Mouse (Mus musculus) adrenal gland, adult 8-10 months (tissue): ENCODE measurements around the gene Rbm17. TPM values are rescaled to one million over a fixed set of nuclear protein-coding genes. Genes with fewer than 3 reads are reported as not detected.
"Not testable (repeated sequence)": the region's sequence is repeated elsewhere in the genome, so short reads cannot be mapped to it uniquely, and the experiment has no call there.

Source experiments
- DNase-seq: peaks from one replicate; pipeline ENCODE4 v3.0.0; 2022
- total RNA-seq, 4 experiments: library from RNA; stranded (reverse); gene quantifications; 2 replicates each; pipeline ENCODE4 v1.2.4; 2022

Gene Rbm17
- 100 to 1,000 TPM in 1 of 4 experiments, 10 to 100 TPM in 3; 82.5 to 121 (median 96.2) TPM for total RNA-seq

DNA sequence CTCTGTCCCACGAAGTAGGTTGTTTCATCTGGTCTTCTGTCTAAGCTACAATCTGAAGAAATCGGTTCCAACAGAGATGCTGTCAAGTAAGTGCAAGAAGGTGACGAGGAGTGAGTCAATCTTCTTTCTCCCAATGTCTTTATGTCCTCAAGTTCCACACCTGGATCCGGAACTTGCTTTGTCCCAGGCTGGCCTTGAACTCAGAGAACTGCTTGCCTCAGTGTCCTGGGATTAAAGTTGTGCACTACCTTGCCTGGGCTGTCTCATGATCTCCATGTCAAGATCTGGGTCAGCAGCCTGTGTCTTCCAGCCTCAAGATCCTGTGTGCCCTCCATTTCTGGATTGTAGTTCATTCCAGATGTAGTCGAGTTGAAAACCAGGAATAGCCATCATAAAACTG, at the start of gene Rbm17:
Gene Rbm17, minus strand, starts transcription at position 101 of the 400 bp plus-strand sequence.
- DNase-seq: no peak

DNA sequence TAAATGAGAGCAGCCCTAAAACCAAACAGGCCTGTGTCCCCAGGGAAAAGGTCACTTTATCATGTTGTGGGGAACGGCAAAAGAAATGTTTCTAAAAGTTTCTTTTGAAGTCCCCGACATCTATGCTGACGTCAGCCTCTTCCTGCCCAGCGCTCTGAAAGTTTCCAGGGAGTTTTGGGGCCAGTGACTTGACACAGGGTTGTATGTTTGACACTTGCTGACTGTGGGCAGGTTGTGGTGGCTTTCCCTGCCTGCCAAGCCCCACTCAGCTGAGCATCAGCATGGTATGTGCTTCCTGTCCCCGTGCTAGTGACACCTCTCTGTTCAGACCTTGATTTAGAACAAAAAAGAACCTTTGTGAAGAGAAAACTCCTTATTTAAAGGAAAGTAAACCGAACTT, 49.4 kb upstream of the Rbm17 start:
- peak; percentile 24 for DNase-seq

DNA sequence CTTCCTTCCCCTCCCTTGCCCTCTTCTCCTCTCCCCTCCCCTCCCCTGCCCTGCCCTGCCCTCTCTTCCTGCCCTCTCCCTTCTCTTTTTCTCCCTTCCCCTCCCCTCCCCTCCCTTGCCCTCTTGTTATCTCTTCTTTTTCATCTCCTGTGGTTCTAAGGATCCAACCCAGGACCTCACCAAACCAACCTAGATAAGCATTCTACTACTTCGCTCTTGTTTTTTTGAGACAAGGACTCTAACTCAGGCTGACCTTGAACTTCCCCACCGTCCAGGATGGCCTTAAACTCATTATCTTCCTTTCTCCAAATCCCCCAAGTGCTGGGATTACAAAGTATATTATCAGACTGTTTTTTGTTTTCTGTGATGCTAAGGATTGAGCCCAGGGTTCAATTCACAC, 48.8 kb upstream of the Rbm17 start:
- no peak for DNase-seq

DNA sequence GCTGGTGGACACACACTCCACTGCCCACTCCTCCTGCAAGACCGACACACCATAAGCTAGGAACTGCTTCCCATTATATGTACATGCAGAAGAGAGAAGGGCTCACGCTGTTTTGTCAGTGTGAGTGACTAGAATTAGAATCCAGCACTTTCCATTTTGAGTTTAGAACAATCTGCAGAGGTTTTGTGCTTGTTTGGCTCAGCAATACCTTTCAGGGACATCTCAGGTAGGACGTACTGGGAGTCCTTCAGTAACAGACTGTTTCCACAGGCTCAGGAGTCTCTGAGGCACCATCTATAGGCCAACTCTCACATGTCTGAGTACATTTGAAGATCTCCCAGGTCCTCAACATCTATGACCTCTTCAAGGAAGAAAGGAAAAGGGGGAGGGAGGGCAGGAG, 48.2 kb upstream of the Rbm17 start:
- no peak for DNase-seq

DNA sequence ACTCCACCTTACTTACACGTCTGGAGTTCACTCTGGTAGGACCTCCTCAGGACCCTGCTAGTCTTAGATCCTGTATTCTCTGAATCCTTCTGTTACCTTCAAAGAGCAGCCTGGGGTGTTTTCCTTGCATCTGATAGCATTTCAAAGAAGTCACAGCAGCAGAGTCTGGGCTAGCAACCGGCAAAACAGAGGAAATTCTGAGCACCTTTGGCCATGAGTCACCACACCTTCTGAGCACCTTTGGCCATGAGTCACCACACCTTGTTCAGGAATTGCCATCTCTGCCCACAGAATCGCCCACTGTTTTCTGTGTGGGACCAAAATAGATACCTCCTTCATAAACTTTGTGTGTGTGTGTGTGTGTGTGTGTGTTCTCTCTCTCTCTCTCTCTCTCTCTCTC, 47.5 kb upstream of the Rbm17 start:
- DNase-seq: no peak

DNA sequence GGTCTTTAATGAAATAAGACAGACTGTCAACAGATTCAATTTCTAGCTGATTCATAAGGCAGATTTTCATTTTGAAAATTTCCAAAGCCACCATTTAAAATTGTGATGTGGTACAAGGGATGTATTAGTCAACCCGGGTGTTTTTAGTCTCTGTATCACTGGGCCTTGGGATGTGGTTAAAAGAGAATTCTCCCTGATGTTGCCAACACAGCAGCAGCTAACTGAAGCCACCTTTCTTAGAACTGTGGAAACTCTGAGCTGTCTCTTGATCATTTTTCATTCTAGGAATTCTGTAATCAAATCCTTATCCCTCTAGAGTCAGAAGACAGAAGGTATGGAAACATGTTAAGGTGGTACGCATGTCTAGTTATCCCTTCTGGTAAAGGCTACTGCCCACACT, 41.3 kb upstream of the Rbm17 start:
- DNase-seq: no peak

DNA sequence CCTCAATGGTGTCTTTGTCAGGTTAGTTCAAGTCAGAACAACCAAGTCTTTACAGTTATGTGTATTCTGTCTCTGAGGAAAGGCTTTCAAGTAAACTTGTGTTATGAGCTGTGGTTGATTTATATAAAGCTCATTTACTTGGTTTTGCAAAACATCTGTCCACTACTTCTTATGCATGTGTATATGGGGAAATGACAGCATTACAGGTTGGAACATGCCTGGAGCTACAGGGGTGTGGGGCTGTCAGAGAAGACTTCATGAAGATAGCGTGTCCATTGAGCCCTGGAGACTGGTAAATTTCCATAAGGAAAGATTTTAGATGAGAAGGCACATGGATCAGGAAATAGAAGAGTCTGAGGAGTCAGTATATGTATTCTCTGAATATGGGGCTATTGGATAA, 40.1 kb upstream of the Rbm17 start:
- DNase-seq: no peak

DNA sequence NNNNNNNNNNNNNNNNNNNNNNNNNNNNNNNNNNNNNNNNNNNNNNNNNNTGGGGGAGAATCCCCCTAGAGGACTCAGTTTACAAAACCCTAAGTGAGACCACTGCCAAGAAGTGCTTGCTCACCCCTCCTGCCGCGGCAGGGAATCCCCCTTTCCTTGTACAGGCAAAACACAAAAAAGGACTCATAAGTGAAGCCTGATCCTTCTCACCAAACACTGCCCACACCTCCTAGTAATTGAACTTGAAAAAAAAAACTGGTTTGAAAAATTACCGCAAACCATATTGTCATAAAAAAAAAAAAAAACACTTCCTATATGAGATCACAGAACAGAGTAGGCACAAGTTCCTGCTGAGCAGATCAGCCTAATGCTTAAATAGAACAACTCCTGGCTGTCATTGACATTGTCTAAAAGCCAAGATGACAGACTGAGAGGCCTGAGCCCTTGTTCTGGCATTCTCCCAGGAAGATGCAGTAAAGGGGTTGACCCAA, 38.5 kb upstream of the Rbm17 start, which contains the start of gene Il2ra:
Gene Il2ra, plus strand, starts transcription at position 357 of the 491 bp plus-strand sequence.
- DNase-seq: no peak

DNA sequence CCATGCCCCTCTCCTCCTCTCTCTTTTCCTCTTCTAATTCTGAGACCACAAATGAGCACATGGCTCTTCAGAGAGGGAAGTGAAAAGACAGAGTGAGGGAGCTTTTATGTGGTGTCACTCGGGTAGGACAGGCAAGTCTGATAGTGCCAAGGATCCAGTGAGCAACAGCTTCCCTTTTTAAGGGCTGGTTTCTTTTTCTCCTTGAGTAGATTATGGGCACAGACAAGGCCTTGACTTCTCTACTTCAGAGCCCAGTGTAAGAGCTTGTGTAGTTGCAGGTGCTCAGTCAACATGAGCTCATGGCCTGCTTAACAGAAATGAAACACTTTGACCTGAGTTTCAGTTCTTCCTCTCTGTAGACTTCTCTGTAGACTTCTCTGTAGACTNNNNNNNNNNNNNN, 33.2 kb upstream of the Rbm17 start:
- DNase-seq: no peak

DNA sequence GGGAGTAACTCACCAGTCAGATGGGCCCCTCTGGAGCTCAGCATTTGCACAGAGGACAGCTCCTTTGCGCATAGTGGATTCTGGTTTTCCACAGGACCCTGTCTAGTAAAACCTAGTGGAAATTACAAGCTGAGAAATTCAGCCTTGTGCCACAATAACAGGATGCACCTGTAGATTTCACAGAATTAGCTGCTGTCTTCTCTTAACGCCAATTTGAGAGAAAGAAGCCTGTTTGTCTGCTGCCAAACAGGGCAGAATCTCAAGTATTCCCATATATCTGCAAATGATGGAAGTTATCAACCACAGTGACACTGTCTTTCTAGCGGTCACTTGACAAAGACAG, 32.2 kb upstream of the Rbm17 start:
- no peak for DNase-seq

DNA sequence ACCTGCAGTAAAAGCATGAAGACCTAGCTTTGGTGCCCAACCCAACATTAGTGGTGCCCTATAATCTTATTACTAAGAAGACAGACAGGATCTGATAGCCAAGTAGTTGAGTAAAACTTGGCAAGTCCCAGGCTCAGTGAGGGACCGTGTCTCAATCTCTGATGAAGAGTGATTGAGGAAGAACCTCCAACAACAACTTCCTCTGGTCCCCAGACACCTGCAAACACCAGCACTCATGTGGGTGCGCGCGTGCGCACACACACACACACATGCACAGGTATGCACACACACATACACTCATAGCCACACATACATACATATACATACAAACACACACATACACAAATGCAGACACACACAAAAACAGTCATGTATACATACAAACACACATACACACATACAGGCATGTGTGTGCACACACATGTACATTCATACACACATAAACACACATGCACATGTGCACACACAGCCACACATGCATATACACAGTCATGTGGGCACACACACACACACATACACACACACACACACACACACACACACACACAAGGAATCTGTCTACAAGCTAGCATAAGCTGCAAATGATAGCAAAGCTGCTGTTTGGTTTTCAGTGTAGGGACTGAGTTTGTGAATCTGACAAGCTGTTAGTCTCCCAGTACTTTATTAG, 31.7 kb upstream of the Rbm17 start:
- no peak for DNase-seq

DNA sequence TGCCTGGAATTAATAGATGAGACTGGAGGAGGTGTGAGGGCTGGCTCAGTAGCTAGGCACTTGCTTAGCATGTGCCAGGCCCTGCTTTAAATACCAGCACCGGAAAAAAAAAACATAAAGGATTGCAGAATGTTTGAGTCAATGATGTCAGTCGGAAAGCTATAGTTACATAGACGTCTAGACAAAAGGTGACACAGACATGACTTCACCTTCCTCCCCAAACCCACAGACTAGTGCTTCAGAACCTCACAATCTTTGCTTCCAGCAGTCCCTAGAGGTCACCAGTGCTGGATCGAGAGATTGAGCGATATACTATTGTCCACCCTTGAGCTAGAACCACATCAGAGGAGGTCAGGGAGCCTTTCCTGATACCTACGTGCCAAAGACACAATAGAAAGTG, 31.1 kb upstream of the Rbm17 start:
- DNase-seq: no peak

DNA sequence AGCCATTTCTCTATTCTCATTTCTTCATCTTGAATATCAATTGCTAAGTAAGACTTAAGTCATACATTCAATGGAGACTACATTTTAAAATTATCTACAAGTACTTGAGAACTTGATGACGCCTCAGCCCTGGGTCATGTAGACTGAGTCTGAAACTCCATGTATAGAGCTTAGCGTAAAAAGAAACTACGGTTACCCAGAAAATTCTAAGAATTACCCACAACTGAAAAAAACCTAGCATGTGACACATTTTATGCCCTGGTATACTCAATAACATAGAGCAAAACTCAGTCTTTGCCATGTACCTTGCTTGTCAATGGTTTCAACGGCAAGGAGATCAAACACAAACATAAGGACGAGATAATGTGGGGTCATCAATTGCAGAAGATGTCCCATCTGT, 21.9 kb upstream of the Rbm17 start, which contains the start of gene Gm17490:
Gene Gm17490, minus strand, starts transcription at position 375 of the 400 bp plus-strand sequence.
- no peak for DNase-seq

DNA sequence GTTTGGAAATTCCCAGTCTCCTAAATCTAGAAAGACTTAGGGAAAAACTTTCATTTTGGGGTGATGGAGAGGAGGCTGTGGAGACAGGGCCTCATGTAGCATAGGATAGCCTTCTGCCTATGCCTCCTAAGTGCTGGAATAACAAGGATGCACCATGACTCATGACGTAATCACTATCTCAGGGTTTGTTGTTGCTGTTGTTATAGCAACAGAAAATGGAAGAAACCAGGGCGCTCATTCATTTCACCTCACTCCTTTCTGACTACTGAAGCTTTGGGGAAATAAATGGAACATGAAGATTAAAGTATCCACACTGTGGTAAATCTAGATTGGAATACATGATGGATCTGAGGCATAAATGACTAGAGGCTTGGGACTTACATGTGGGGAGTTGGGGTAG, 19.8 kb upstream of the Rbm17 start:
- DNase-seq: no peak

DNA sequence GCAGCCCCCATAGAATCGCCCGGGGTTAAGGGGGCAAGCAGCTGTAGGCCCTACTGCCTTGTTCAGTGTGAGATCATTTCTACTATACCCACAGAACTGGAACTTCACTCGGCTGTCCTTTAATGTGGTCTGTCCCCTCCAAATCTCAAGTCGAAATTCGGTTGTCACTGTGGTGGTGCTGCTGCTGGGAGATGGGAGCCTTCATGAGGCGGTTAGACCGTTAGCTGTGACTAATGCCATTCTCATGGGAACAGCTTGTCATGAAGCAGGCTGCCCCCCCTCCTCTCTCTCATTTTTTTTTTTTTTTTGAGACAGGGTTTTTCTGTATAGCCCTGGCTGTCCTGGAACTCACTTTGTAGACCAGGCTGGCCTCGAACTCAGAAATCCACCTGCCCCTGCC, 19.2 kb upstream of the Rbm17 start:
- no peak for DNase-seq

DNA sequence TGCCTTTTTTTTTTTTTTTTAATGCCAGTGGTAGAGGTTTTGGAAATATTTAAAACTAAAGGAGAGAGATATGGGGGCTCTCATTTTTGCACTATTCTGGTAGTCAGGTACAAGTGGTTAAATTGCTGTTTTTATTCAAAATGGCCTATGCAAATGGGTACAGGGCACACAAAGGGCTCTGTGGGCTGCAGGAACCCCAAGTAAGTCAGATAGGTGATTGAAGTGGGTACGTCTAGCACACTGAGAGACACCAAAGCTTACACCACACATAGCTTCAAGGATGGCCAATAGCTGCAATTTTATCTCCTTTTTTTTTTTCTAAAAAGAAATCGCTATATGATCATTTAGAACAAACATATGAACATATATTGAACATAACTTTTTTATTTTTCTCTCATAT, 15.6 kb upstream of the Rbm17 start:
- no peak for DNase-seq

DNA sequence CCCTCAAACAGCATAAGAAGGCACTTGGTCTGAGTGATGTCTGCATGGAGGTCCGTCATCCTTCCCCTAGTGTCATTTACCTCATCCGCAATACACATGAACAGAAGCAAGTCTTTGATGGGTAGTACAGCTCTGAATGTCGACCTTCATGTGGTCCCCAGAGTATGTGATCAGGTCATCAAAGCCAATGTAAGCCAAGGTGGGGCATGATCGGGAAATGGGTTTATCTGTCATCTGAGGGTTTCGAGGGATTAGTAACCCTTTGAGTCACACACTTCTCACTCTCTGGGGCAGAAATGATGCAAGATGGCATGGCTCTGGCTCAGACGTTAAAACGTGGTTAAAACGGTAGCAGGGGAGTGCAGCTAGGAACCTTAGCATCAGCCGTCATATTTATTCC, 12.9 kb upstream of the Rbm17 start:
- no peak for DNase-seq

DNA sequence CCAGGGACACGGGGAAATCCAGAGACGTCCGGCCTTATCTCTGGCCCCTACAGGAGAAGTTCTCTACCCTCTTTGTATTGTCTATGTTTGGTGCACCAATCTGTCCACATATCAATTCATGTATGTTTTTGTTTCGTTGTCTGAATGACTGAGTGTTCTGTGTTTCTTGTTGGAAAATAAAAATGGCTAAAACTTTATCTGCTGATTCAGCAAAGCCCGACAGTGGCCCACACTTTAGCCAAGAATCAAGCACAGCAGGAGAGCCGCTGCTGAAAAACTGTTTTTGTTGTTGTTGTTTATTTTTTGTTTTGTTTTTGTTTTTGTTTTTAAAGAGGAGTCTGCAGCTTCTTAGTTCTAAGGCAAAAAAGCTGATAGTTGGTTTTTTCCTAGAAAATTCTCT, 9.0 kb upstream of the Rbm17 start:
- not testable (repeated sequence) for DNase-seq

DNA sequence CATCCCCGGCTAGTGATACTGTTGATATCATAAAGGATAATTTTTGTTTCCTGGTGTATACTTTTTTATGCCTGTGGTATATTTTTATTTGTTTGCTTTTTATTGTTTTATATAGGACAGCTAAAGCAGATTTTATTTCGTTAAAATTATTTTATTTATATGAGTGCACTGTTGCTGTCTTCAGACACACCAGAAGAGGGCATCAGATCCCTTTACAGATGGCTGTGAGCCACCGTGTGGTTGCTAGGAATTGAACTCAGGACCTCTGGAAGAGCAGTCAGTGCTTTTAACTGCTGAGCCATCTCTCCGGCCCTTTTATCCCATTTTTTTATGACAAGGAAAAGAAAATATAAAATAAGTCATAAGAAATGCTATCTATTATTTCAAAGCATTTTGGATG, 2.8 kb upstream of the Rbm17 start:
- not testable (repeated sequence) for DNase-seq

DNA sequence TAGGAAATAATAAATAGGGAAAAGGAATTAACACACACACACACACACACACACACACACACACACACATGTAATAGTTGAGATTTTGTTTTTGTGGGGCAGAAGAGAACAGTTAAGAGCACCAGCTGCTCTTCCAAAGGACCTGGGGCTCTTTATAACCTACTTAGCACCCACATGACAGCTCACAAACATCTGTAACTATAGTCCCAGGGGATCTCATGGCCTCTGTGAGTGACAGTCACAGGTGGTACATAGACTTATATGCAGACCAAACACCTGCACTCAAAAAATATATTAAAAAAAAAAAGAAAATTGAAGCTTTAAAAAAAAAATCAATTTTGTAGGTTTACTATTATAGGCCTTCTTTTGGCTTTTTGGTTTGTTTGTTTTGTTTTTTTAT, 958 bp upstream of the Rbm17 start:
- no peak for DNase-seq

DNA sequence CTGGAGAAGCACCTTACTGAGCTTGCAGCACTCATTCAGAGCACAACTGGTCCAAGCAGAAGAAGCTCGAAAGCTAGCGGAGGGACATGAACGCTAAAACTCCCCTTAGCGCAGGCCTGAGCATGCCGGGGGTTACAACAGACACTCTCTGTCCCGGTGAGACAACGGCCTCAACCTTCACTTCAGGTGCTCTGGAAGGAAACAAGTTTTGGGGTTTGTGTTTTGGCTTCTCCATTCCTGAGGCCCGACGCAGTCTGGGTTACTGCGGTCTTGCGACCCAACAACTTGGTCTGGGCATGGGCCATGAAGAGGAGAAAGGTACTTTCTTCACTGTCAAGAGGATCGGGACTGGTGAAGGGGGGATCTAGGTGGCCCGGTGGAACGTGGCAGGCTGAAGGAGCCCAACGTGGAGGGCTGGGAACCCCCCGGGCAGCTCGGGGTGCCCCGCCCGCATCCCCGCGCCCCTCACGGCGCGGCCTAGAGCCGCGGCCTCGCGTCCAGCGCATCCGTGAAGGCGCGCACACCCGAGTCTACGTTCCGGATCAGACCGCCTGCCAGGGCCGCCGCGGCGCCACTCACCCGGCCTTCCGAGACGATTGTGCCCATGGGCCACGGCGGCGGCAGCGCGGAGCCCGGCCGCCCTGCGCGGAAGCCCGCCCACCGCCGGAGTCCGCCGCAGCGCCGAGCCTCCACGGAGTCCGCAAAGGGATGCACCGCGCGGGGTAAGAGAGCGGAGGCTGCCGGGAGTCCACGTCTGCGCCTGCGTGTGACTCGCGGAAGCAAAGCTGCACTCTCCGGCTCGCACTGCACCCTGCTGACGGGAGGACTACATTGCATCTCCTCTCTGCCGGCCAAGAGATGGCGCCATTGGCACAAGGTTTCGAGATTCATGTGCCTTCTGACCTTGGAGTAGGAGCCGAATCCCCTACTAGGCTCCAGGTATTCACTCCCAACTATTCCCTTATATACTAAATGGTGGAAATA, 1.2 kb downstream of the Rbm17 start:
- DNase-seq: peak; percentile 92

DNA sequence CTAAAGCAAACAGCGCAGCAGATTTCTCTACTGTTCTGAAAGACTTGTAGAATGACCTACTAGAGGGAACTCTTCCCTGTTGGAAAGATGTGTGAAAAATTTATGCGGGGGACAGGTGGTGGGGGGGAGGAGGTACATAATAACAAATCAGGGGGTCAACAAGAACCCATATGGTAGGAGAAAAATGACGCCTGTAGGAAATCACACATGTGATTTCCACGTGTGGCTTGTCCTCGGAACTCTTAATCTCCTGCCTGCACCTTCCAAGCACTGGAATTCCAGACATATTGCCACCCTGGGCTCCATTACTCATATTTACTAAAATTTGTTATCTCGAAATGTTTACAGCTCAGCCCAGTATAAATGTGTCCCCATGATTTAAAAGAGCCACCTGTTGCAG, 2.2 kb downstream of the Rbm17 start:
- no peak for DNase-seq

DNA sequence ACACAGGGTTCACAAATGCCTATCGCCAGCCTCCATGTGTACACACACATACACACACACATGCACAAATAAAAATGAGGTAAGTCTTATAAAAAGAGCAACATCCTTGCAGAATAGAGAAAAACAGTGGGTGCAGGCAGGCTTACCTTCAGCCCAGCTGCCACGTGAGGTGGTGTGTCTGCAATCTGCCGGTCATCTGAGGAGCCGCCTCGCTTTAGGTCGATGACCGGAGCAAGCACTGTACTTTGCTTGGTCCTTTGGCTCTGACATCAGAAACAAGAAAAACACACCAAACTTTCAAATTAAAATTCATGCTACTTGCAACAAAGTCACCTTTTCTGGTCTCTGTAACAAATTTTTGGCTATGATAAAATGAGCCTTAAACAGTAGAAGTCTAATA, 6.0 kb downstream of the Rbm17 start:
- DNase-seq: no peak

DNA sequence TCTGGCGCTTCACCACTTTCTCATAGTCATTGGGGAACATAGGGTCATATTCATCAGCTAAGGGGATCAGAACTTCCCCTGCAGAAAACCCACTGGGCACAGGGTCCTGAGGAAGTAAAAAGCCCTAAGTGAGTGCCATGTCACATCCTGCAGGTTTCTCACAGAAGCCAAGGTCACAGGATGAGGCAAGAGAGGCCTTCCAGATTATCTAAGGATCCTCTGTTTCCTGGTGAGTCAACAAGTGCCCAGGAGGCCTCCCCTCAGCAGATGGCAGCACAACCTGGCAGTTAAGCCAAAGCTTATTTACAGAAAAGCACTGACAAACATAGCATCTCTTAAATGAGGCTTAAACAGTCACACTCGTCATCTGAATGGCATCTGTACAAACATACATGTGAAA, 7.3 kb downstream of the Rbm17 start:
- no peak for DNase-seq
